30 mouse cellular contexts compared by ENCODE assay signal in genomic region chr8:125545866-125546265, GRCm38 (mm10). TPM values are rescaled to one million over a fixed set of nuclear protein-coding genes. Genes with fewer than 3 reads are reported as not detected.
DNase-seq lines count a peak whose midpoint lies in the region; ATAC-seq and TF ChIP-seq lines count a peak whose summit lies in the region.
"Had no signal": no experiment of that assay in that cellular context is flagged by ENCODE, and none has a peak within 500 bp of the region (broad histone marks: within the 10 kb centered on the region; RNA-seq: fewer than 3 reads in every experiment).

No protein-coding gene starts in this region.

- H3K36me3 ChIP-seq in heart, postnatal 0 days (replicated peaks; ENCODE audit: control insufficient read depth, insufficient read depth, low read length), result no peaks in the 10 kb centered on the region
- H3K36me3 ChIP-seq: hindbrain, embryonic 10.5 days; hindbrain, embryonic 15.5 days; liver, embryonic 12.5 days had no signal

- no peak overlapping the region for H3K4me3 ChIP-seq in heart, postnatal 0 days (ENCODE audit: low read depth, low read length)
- H3K4me3 ChIP-seq: erythroblast, embryonic 14.5 days; hindbrain, embryonic 10.5 days; hindbrain, embryonic 15.5 days; liver, embryonic 12.5 days had no signal

- no peak for TF ChIP-seq EP300 in heart, postnatal 0 days (IDR thresholded peaks at IDR 0.05; ENCODE audit: low read depth)

- H3K27me3 ChIP-seq in heart, postnatal 0 days (ENCODE audit: control insufficient read depth, insufficient read depth, low read length), result no peaks in the 10 kb centered on the region
- H3K27me3 ChIP-seq: hindbrain, embryonic 15.5 days had no signal

- H3K4me2 ChIP-seq in heart, postnatal 0 days (ENCODE audit: low read depth, low read length), result no peak overlapping the region
- H3K4me2 ChIP-seq: hindbrain, embryonic 15.5 days; liver, embryonic 12.5 days; midbrain, embryonic 11.5 days had no signal

- peak overlapping the region; percentile 34; the same call in 1 of the 2 replicates for H3K27ac ChIP-seq in heart, postnatal 0 days (ENCODE audit: low read depth)
- H3K27ac ChIP-seq: hindbrain, embryonic 10.5 days; hindbrain, embryonic 15.5 days; liver, embryonic 12.5 days; stomach, postnatal 0 days had no signal

- no peak for DNase-seq in heart, postnatal 0 days (ENCODE audit: low spot score)
- DNase-seq in heart, adult 18-20 months, result no peak
- peak; percentile 52 to 59 for DNase-seq in kidney, adult 8-10 months
- DNase-seq in kidney, postnatal 4 days, result no peak
- DNase-seq in kidney, postnatal 10 days, result peak; percentile 62
- peak; percentile 70 to 74 for DNase-seq in kidney, postnatal 36 days
- DNase-seq in retina, postnatal 1 day, result no peak
- DNase-seq: adrenal gland, postnatal 36 days; B cell, adult 2 months; cerebellum, adult 2 months; cerebellum, postnatal 14 days; forebrain, postnatal 0 days; gastrocnemius, postnatal 14 days; heart, postnatal 14 days; layer of hippocampus, postnatal 36 days; left cerebral cortex, postnatal 4 days; liver, postnatal 0 days; lung, postnatal 36 days; right cerebral cortex, adult 18-20 months; spleen, adult 18-20 months; thymus, adult 18-20 months; thymus, postnatal 25 days had no signal

- WGBS in heart, postnatal 0 days, result 54% methylated on average over 9 of the region's 9 CpGs

- H3K9me3 ChIP-seq in heart, postnatal 0 days (replicated peaks; ENCODE audit: control insufficient read depth, low read length), result no peaks in the 10 kb centered on the region
- H3K9me3 ChIP-seq: hindbrain, embryonic 10.5 days; hindbrain, embryonic 15.5 days; liver, embryonic 12.5 days had no signal

- no peak for ATAC-seq in heart, postnatal 0 days (ENCODE audit: insufficient read depth, low read depth)
- ATAC-seq: forebrain, postnatal 0 days; inflammation-experienced regulatory T-cells, adult 6 months; liver, postnatal 0 days; midbrain, embryonic 16.5 days had no signal

- H3K9ac ChIP-seq in heart, postnatal 0 days (replicated peaks; ENCODE audit: low read depth, low read length), result no peak overlapping the region
- H3K9ac ChIP-seq: forebrain, postnatal 0 days; hindbrain, embryonic 15.5 days; liver, embryonic 12.5 days; liver, postnatal 0 days had no signal

- peaks cover 59% of the 10 kb centered on the region for H3K4me1 ChIP-seq in heart, postnatal 0 days (ENCODE audit: control insufficient read depth, insufficient read depth)

- no peak for TF ChIP-seq CTCF in heart, postnatal 0 days (IDR thresholded peaks at IDR 0.05; ENCODE audit: low read depth)

RNA-seq across cellular contexts. Expression of gene Sipa1l2, which starts 23.7 kb away (rescaled TPM):
- total RNA-seq in heart, postnatal 0 days (2014; rRNA removed; ENCODE audit: low replicate concordance), result 65.8 and 66.1 TPM in 2 replicates
- polyA plus RNA-seq in heart, postnatal 0 days (2015; fragmentation: Nextera tagmentation; extraction: Ambion mirVana), result 12.3 and 13.6 TPM in 2 replicates
- 10 to 100 TPM; 37.9 to 42.2 TPM for total RNA-seq in heart, adult 18-20 months (2021)

Comparison
In these comparisons a context has a peak if more than half of its experiments do, and no peak if none do; other contexts are left out.
1. DNase-seq: peak in kidney, adult 8-10 months (2 of 2), kidney, postnatal 10 days (single experiment) and kidney, postnatal 36 days (2 of 2); none in heart, postnatal 0 days (single experiment), heart, adult 18-20 months (0 of 2), kidney, postnatal 4 days (0 of 2) and retina, postnatal 1 day (single experiment).